Mouse (Mus musculus): ENCODE data around the gene Gp1bb. TPM values are rescaled to one million over a fixed set of nuclear protein-coding genes. Genes with fewer than 3 reads are reported as not detected.

Gene Gp1bb
- polyA plus RNA-seq, 2 experiments = 15.0 to 23.6 TPM

- Histone ChIP-seq H3K36me3 (replicated peaks; ENCODE audit: control insufficient read depth, insufficient read depth, low read depth) (no peaks in the 10 kb centered on the region), H3K4me1 (replicated peaks; ENCODE audit: control insufficient read depth in 2 of 2, insufficient read depth in 2 of 2, low read length in 1 of 2) (no peaks in the 10 kb centered on the region), H3K4me2 (ENCODE audit: low read depth) (no peak overlapping the region), H3K27me3 (ENCODE audit: control insufficient read depth, insufficient read depth, low read length) (no peaks in the 10 kb centered on the region), H3K9me3 (ENCODE audit: control insufficient read depth, low read length) (no peaks in the 10 kb centered on the region), H3K9ac (replicated peaks) (no peak overlapping the region), H3K27ac (no peak overlapping the region), H3K4me3 (ENCODE audit: insufficient read depth in 1 of 2, low read depth in 2 of 2, low read length in 2 of 2) (no peak overlapping the region)
- 43% methylated on average over 3 of the region's 3 CpGs for WGBS (ENCODE audit: insufficient replicate concordance)
- ATAC-seq (ENCODE audit: insufficient read depth) (no peak), DNase-seq (ENCODE audit: low read depth in 3 of 3, low spot score in 3 of 3) (no peak)
- no peak for TF ChIP-seq CTCF (IDR thresholded peaks at IDR 0.05; ENCODE audit: low read depth)
- no peak for TF ChIP-seq EP300 (IDR thresholded peaks at IDR 0.05; ENCODE audit: low read depth)
Observed at GRCm38 (mm10) chr16:18649126-18649525, 26.9 kb upstream of the Gp1bb start.

GRCm38 (mm10) chr16:18645329-18645728 is 23.1 kb upstream of the Gp1bb start:
- 69% methylated on average over 6 of the region's 6 CpGs for WGBS (ENCODE audit: insufficient replicate concordance)
- no peak overlapping the region for H3K9ac ChIP-seq (replicated peaks)
- no peak overlapping the region for H3K27ac ChIP-seq
- no peak overlapping the region for H3K4me2 ChIP-seq (ENCODE audit: low read depth)
- no peaks in the 10 kb centered on the region for H3K36me3 ChIP-seq (replicated peaks; ENCODE audit: control insufficient read depth, insufficient read depth, low read depth)
- no peak for ATAC-seq (ENCODE audit: insufficient read depth)
- H3K9me3 ChIP-seq (ENCODE audit: control insufficient read depth, low read length) = no peaks in the 10 kb centered on the region
- TF ChIP-seq EP300 (IDR thresholded peaks at IDR 0.05; ENCODE audit: low read depth) (no peak), CTCF (IDR thresholded peaks at IDR 0.05; ENCODE audit: low read depth) (no peak)
- no peaks in the 10 kb centered on the region for H3K4me1 ChIP-seq (replicated peaks; ENCODE audit: control insufficient read depth in 2 of 2, insufficient read depth in 2 of 2, low read length in 1 of 2)
- DNase-seq (ENCODE audit: low read depth in 3 of 3, low spot score in 3 of 3) = no peak
- H3K4me3 ChIP-seq (ENCODE audit: insufficient read depth in 1 of 2, low read depth in 2 of 2, low read length in 2 of 2) = no peak overlapping the region
- H3K27me3 ChIP-seq (ENCODE audit: control insufficient read depth, insufficient read depth, low read length) = no peaks in the 10 kb centered on the region

- ATAC-seq (ENCODE audit: insufficient read depth) = no peak
- no peak overlapping the region for H3K4me2 ChIP-seq (ENCODE audit: low read depth)
- H3K9ac ChIP-seq (replicated peaks) = no peak overlapping the region
- no peak overlapping the region for H3K27ac ChIP-seq
- H3K9me3 ChIP-seq (ENCODE audit: control insufficient read depth, low read length) = no peaks in the 10 kb centered on the region
- no peaks in the 10 kb centered on the region for H3K27me3 ChIP-seq (ENCODE audit: control insufficient read depth, insufficient read depth, low read length)
- no peaks in the 10 kb centered on the region for H3K36me3 ChIP-seq (replicated peaks; ENCODE audit: control insufficient read depth, insufficient read depth, low read depth)
- no peaks in the 10 kb centered on the region for H3K4me1 ChIP-seq (replicated peaks; ENCODE audit: control insufficient read depth in 2 of 2, insufficient read depth in 2 of 2, low read length in 1 of 2)
- TF ChIP-seq CTCF (IDR thresholded peaks at IDR 0.05; ENCODE audit: low read depth) (no peak), EP300 (IDR thresholded peaks at IDR 0.05; ENCODE audit: low read depth) (no peak)
- no peak overlapping the region for H3K4me3 ChIP-seq (ENCODE audit: insufficient read depth in 1 of 2, low read depth in 2 of 2, low read length in 2 of 2)
- WGBS (ENCODE audit: insufficient replicate concordance) = 38% methylated on average over 4 of the region's 4 CpGs
- no peak for DNase-seq (ENCODE audit: low read depth in 3 of 3, low spot score in 3 of 3)
Observed at GRCm38 (mm10) chr16:18644485-18644884, 22.3 kb upstream of the Gp1bb start.

GRCm38 (mm10) chr16:18643406-18643998 is 21.3 kb upstream of the Gp1bb start:
- 54% methylated on average over 11 of the region's 11 CpGs for WGBS (ENCODE audit: insufficient replicate concordance)
- Histone ChIP-seq H3K4me1 (replicated peaks; ENCODE audit: control insufficient read depth in 2 of 2, insufficient read depth in 2 of 2, low read length in 1 of 2) (no peaks in the 10 kb centered on the region), H3K36me3 (replicated peaks; ENCODE audit: control insufficient read depth, insufficient read depth, low read depth) (no peaks in the 10 kb centered on the region)

GRCm38 (mm10) chr16:18642897-18643296 is 20.7 kb upstream of the Gp1bb start:
- Histone ChIP-seq H3K27ac (no peak overlapping the region), H3K9me3 (ENCODE audit: control insufficient read depth, low read length) (no peaks in the 10 kb centered on the region), H3K4me2 (ENCODE audit: low read depth) (no peak overlapping the region), H3K36me3 (replicated peaks; ENCODE audit: control insufficient read depth, insufficient read depth, low read depth) (no peaks in the 10 kb centered on the region), H3K27me3 (ENCODE audit: control insufficient read depth, insufficient read depth, low read length) (no peaks in the 10 kb centered on the region), H3K4me1 (replicated peaks; ENCODE audit: control insufficient read depth in 2 of 2, insufficient read depth in 2 of 2, low read length in 1 of 2) (no peaks in the 10 kb centered on the region), H3K9ac (replicated peaks) (no peak overlapping the region), H3K4me3 (ENCODE audit: insufficient read depth in 1 of 2, low read depth in 2 of 2, low read length in 2 of 2) (no peak overlapping the region)
- WGBS (ENCODE audit: insufficient replicate concordance) = 53% methylated on average over 4 of the region's 4 CpGs
- ATAC-seq (ENCODE audit: insufficient read depth) (no peak), DNase-seq (ENCODE audit: low read depth in 3 of 3, low spot score in 3 of 3) (no peak)
- TF ChIP-seq EP300 (IDR thresholded peaks at IDR 0.05; ENCODE audit: low read depth) = no peak
- TF ChIP-seq CTCF (IDR thresholded peaks at IDR 0.05; ENCODE audit: low read depth) = no peak

More at GRCm38 (mm10) chr16:18643406-18643998, 21.3 kb upstream of the Gp1bb start:
- no peak for TF ChIP-seq EP300 (IDR thresholded peaks at IDR 0.05; ENCODE audit: low read depth)
- no peak for TF ChIP-seq CTCF (IDR thresholded peaks at IDR 0.05; ENCODE audit: low read depth)
- H3K27me3 ChIP-seq (ENCODE audit: control insufficient read depth, insufficient read depth, low read length) = no peaks in the 10 kb centered on the region
- no peak overlapping the region for H3K27ac ChIP-seq
- H3K4me3 ChIP-seq (ENCODE audit: insufficient read depth in 1 of 2, low read depth in 2 of 2, low read length in 2 of 2) = no peak overlapping the region
- no peak overlapping the region for H3K9ac ChIP-seq (replicated peaks)
- no peak overlapping the region for H3K4me2 ChIP-seq (ENCODE audit: low read depth)
- H3K9me3 ChIP-seq (ENCODE audit: control insufficient read depth, low read length) = no peaks in the 10 kb centered on the region
- no peak for DNase-seq (ENCODE audit: low read depth in 3 of 3, low spot score in 3 of 3)
- ATAC-seq (ENCODE audit: insufficient read depth) = no peak

All from liver, embryonic 14.5 days (tissue).